Mouse (Mus musculus): Measurements from ENCODE around the gene Irf2. TPM values are rescaled to one million over a fixed set of nuclear protein-coding genes. Genes with fewer than 3 reads are reported as not detected.

Irf2 gene
- polyA plus RNA-seq, 1 experiment from 2014 or later, result 10.6 TPM

DNA sequence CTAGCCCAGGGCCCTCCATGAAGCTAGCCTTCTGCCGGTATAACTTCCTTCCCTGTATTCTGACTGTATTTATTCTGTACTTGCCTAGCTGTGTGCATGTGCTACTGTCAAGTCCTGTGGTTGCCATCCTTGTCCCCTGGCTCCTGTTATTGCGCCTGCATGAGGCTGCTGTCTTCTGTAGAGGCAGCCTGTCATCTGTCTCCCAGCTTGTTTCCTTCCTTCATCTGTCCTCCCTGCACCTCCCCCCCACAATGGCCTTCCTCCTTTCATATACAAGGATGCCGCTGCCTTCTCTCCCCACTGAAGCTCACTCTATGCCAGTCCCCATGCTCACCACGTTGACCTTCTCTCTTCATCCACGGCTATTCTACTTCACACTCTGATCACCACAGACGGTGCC, 33.3 kb downstream of the Irf2 start:
- Histone ChIP-seq H3K9me3 (replicated peaks; ENCODE audit: control insufficient read depth, low read length) (no peaks in the 10 kb centered on the region), H3K4me2 (ENCODE audit: low read depth, low read length) (no peak overlapping the region), H3K27me3 (ENCODE audit: control insufficient read depth, insufficient read depth, low read depth, low read length) (no peaks in the 10 kb centered on the region), H3K36me3 (ENCODE audit: control insufficient read depth, insufficient read depth) (no peaks in the 10 kb centered on the region), H3K4me3 (ENCODE audit: low read depth, low read length) (no peak overlapping the region), H3K27ac (ENCODE audit: low read length) (no peak overlapping the region), H3K9ac (ENCODE audit: low read depth, low read length) (no peak overlapping the region), H3K4me1 (ENCODE audit: control insufficient read depth, low read depth, low read length) (peaks cover 7% of the 10 kb centered on the region; the same call in 1 of the 2 replicates)
- 40% methylated on average over 6 of the region's 6 CpGs for WGBS (ENCODE audit: insufficient replicate concordance)
- ATAC-seq (ENCODE audit: low read depth), result no peak

DNA sequence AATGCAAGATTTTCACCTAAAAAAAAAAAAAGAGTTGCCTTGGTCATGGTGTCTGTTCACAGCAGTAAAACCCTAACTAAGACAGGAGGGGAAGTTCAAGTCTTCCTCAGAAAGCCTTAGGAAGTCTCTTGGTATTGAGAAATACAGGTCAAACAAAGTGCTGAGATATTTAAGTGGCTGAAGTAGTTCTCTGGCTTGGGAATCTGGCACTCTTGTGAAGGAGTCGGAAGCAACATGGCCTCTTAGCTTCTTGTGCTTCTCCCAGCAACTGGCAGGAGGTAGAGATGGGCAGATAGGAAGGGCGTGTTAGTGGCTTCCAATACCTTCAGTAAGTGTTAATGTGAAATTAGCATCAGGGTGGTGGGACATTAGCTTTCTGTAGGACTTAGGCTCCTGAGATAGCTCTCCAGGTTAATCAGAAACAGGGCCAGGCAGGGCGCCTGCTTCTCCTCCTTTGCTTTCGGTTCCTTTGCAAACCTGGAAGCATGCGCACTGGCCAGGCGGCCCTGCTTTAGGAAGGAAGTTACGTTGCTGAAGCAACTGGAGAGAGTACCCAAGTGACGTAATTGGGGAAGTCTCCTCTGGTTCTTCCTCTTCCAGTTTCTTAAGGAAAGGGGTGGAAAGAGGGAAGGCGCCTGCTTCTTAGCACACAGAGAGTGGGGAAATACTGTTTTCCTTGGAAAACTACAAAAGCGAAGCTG, 38.4 kb downstream of the Irf2 start:
- H3K27me3 ChIP-seq (ENCODE audit: control insufficient read depth, insufficient read depth, low read depth, low read length), result no peaks in the 10 kb centered on the region
- H3K36me3 ChIP-seq (ENCODE audit: control insufficient read depth, insufficient read depth), result no peaks in the 10 kb centered on the region; the same call in 1 of the 2 replicates
- H3K4me3 ChIP-seq (ENCODE audit: low read depth, low read length), result no peak overlapping the region
- no peaks in the 10 kb centered on the region for H3K4me1 ChIP-seq (ENCODE audit: control insufficient read depth, low read depth, low read length)
- no peak for ATAC-seq (ENCODE audit: low read depth)
- H3K9me3 ChIP-seq (replicated peaks; ENCODE audit: control insufficient read depth, low read length), result no peaks in the 10 kb centered on the region
- H3K4me2 ChIP-seq (ENCODE audit: low read depth, low read length), result no peak overlapping the region
- H3K27ac ChIP-seq (ENCODE audit: low read length), result no peak overlapping the region
- 71% methylated on average over 10 of the region's 10 CpGs for WGBS (ENCODE audit: insufficient replicate concordance)
- no peak overlapping the region for H3K9ac ChIP-seq (ENCODE audit: low read depth, low read length)

DNA sequence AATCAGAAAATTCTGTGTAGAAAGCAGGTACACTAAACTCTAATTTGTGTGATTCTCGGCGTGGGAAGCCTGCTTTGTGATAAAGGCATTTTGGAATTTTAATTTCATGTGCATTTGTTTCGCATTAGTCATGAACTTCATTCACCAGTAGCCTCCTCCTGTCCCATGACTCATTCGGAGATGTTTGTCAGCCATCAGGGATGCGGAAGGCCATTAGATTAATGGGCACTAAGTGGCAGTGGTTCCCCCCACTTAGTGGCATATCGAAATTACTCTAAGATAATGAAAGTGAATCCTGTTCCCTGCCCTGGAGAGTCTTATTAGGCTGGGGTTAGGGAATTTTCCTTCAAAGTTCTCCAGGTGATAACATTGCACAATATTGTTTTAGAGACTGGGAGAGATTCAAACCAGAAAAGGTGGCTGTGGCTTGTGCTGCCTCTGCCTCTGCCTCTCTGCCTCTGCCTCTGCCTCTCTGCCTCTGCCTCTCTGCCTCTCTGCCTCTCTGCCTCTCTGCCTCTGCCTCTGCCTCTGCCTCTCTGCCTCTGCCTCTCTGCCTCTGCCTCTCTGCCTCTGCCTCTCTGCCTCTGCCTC, 41.6 kb downstream of the Irf2 start:
- Histone ChIP-seq H3K9me3 (replicated peaks; ENCODE audit: control insufficient read depth, low read length) (no peaks in the 10 kb centered on the region), H3K4me3 (ENCODE audit: low read depth, low read length) (no peak overlapping the region), H3K27ac (ENCODE audit: low read length) (no peak overlapping the region), H3K36me3 (ENCODE audit: control insufficient read depth, insufficient read depth) (no peaks in the 10 kb centered on the region; the same call in 1 of the 2 replicates), H3K27me3 (ENCODE audit: control insufficient read depth, insufficient read depth, low read depth, low read length) (no peaks in the 10 kb centered on the region), H3K4me2 (ENCODE audit: low read depth, low read length) (no peak overlapping the region), H3K9ac (ENCODE audit: low read depth, low read length) (no peak overlapping the region), H3K4me1 (ENCODE audit: control insufficient read depth, low read depth, low read length) (peaks cover 8% of the 10 kb centered on the region; the same call in 1 of the 2 replicates)
- no peak for ATAC-seq (ENCODE audit: low read depth)
- 80% methylated on average over 6 of the region's 6 CpGs for WGBS (ENCODE audit: insufficient replicate concordance)

DNA sequence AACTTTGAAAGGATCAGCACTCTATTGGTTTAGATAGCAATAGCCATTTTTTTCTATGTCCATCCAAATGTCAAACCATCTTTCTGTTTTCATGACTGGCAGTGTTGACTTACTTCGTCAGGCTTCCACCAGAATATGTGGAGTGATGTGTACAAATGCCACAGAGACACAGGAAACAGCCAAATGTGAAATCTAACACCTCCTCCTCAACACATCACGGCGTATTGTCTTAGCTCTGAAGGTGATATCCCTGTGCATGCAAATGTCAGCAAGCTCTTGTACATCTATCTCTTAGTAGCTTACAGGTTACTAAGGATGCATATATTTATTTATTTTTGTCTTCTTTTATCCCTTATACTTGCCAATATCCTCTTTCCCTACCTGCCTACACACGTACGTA, 42.7 kb downstream of the Irf2 start:
- no peak for ATAC-seq (ENCODE audit: low read depth)
- Histone ChIP-seq H3K27ac (ENCODE audit: low read length) (no peak overlapping the region), H3K4me1 (ENCODE audit: control insufficient read depth, low read depth, low read length) (peaks cover 8% of the 10 kb centered on the region), H3K9ac (ENCODE audit: low read depth, low read length) (no peak overlapping the region), H3K4me3 (ENCODE audit: low read depth, low read length) (no peak overlapping the region), H3K9me3 (replicated peaks; ENCODE audit: control insufficient read depth, low read length) (no peaks in the 10 kb centered on the region), H3K4me2 (ENCODE audit: low read depth, low read length) (no peak overlapping the region), H3K27me3 (ENCODE audit: control insufficient read depth, insufficient read depth, low read depth, low read length) (no peaks in the 10 kb centered on the region), H3K36me3 (ENCODE audit: control insufficient read depth, insufficient read depth) (no peaks in the 10 kb centered on the region; the same call in 1 of the 2 replicates)
- 83% methylated on average over 5 of the region's 5 CpGs for WGBS (ENCODE audit: insufficient replicate concordance)

DNA sequence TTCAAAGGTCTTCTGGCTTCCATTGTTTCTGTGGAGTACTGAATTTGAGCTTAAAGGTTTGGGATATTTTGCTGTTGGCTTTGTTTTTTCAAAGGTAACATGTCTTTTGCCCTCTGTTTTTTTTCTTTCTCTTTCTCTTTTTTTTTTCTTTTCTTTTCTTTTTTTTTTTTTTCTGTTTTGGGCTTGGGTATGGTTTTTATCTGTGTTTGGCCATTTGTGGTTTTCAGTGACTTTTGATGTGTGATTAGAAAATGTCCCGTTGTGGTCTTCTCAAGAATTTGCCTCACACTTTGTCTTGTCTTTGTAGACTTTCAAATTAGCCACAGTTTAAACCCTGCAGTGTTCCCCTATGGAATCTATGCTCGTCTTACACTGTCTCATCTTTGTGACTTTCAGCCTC, 45.5 kb downstream of the Irf2 start:
- Histone ChIP-seq H3K4me2 (ENCODE audit: low read depth, low read length) (no peak overlapping the region), H3K4me1 (ENCODE audit: control insufficient read depth, low read depth, low read length) (peaks cover 28% of the 10 kb centered on the region)
- no peak for ATAC-seq (ENCODE audit: low read depth)

DNA sequence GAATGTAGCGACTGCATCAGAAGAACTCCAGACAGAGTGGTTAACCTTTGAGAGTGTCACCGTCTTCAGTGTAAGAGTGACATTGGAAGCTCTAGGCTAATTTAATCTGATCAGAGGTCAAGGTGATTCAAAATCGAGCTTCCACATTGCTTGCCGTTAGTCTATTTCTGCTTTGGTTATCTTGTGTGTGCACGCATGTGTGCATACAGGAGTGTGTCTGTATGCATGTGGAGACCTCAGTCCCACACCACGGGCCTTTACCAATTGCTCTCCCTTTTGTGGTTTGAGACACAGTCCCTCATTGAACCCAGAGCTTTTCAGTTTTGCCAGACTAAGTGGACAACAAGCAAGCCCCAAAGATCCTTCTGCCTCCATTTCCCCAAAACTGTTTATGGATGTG, 46.4 kb downstream of the Irf2 start:
- no peaks in the 10 kb centered on the region for H3K9me3 ChIP-seq (replicated peaks; ENCODE audit: control insufficient read depth, low read length)
- no peak overlapping the region for H3K4me2 ChIP-seq (ENCODE audit: low read depth, low read length)
- H3K4me3 ChIP-seq (ENCODE audit: low read depth, low read length), result no peak overlapping the region
- no peak overlapping the region for H3K9ac ChIP-seq (ENCODE audit: low read depth, low read length)
- no peaks in the 10 kb centered on the region for H3K36me3 ChIP-seq (ENCODE audit: control insufficient read depth, insufficient read depth)
- peak; percentile 49; the same call in 1 of the 2 replicates for ATAC-seq (ENCODE audit: low read depth)
- peaks cover 35% of the 10 kb centered on the region for H3K4me1 ChIP-seq (ENCODE audit: control insufficient read depth, low read depth, low read length)
- 25% methylated on average over 6 of the region's 6 CpGs for WGBS (ENCODE audit: insufficient replicate concordance)
- H3K27ac ChIP-seq (ENCODE audit: low read length), result no peak overlapping the region
- H3K27me3 ChIP-seq (ENCODE audit: control insufficient read depth, insufficient read depth, low read depth, low read length), result no peaks in the 10 kb centered on the region

More for the DNA sequence above, 45.5 kb downstream of the Irf2 start:
- Histone ChIP-seq H3K27ac (ENCODE audit: low read length) (no peak overlapping the region), H3K9me3 (replicated peaks; ENCODE audit: control insufficient read depth, low read length) (no peaks in the 10 kb centered on the region), H3K4me3 (ENCODE audit: low read depth, low read length) (no peak overlapping the region), H3K9ac (ENCODE audit: low read depth, low read length) (no peak overlapping the region), H3K27me3 (ENCODE audit: control insufficient read depth, insufficient read depth, low read depth, low read length) (no peaks in the 10 kb centered on the region), H3K36me3 (ENCODE audit: control insufficient read depth, insufficient read depth) (no peaks in the 10 kb centered on the region)
- WGBS (ENCODE audit: insufficient replicate concordance), result 18% methylated on average over 2 of the region's 2 CpGs

DNA sequence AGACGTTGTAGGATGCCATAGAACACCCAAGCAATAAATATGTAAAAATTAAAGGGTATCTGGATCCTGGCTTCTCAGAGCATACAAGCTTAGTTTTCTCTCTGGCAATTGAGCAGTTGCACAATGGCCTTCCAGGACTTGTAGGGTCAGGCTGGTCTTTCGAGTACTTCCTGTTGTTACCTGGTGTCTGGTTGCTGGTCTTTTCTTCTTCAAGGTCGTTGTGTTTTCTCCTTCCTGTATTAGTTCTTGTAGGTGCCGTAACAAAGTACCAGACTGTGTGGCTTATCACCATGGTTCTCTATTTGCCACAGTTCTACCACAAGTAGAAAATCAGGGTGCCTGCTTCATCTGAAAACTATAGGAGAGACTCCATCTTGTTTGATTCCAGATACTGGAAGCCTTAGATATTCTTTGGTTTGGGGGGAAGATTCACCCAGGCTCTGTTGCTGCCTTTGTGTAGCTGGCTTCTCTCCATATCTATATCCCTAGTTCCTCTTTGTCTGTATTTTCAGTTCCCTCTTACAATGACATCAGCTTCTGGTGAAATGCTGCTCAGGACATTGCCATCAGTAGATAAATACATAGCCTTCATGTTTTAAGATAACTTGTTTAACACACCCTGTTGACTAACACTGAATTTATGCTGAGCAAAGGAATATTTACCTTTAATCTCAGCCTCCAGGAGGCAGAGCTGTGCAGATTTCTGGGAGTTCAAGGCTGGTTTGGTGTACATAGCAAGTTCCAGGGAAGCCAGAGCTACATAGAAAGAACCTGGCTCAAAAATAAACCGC, 49.8 kb downstream of the Irf2 start:
- WGBS (ENCODE audit: insufficient replicate concordance), result 35% methylated on average over 5 of the region's 5 CpGs
- Histone ChIP-seq H3K27ac (ENCODE audit: low read length) (peak overlapping the region; percentile 67), H3K9me3 (replicated peaks; ENCODE audit: control insufficient read depth, low read length) (no peaks in the 10 kb centered on the region), H3K9ac (ENCODE audit: low read depth, low read length) (no peak overlapping the region), H3K4me2 (ENCODE audit: low read depth, low read length) (no peak overlapping the region), H3K4me3 (ENCODE audit: low read depth, low read length) (no peak overlapping the region), H3K4me1 (ENCODE audit: control insufficient read depth, low read depth, low read length) (peaks cover 54% of the 10 kb centered on the region), H3K27me3 (ENCODE audit: control insufficient read depth, insufficient read depth, low read depth, low read length) (no peaks in the 10 kb centered on the region), H3K36me3 (ENCODE audit: control insufficient read depth, insufficient read depth) (no peaks in the 10 kb centered on the region)
- peak; percentile 52; the same call in 1 of the 2 replicates for ATAC-seq (ENCODE audit: low read depth)

DNA sequence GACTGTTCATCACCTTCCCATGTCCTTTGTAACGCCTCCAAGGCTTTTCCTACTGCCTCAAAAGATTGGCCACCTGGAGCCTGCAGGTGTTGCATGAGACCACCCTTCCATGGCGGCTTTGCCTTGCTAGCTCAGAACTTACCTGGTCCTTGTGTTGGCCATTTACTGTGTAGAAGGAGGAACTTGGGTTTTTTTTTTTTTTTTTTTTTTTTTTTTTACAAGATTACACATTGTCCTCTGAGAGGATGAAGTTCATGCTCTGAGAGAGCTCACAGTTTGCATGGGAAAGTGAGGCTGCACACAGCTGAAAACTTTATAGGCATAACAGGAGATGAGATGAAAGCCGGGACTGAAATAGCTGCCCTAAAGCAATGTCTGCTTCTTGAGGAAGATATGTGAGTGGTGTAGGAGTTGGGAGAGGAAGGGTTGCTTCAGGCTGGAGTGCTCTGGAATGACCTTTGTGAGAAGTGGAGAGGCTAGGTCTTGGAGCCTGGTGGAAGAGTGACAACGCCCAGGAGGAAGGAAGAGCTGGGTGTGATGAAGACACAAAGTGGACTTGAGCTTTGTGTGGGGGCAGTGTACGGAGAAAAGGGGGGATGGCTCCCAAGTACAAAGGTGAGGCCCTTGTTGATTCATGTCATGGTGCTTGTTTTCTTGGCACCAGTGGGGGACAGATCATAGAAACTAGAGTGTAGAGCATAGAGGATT, 52.3 kb downstream of the Irf2 start:
- Histone ChIP-seq H3K9me3 (replicated peaks; ENCODE audit: control insufficient read depth, low read length) (no peaks in the 10 kb centered on the region), H3K27me3 (ENCODE audit: control insufficient read depth, insufficient read depth, low read depth, low read length) (no peaks in the 10 kb centered on the region), H3K27ac (ENCODE audit: low read length) (peak overlapping the region; percentile 34; the same call in 1 of the 2 replicates), H3K9ac (ENCODE audit: low read depth, low read length) (no peak overlapping the region), H3K4me1 (ENCODE audit: control insufficient read depth, low read depth, low read length) (peaks cover 45% of the 10 kb centered on the region), H3K4me2 (ENCODE audit: low read depth, low read length) (no peak overlapping the region), H3K4me3 (ENCODE audit: low read depth, low read length) (no peak overlapping the region), H3K36me3 (ENCODE audit: control insufficient read depth, insufficient read depth) (no peaks in the 10 kb centered on the region; the same call in 1 of the 2 replicates)
- 62% methylated on average over 5 of the region's 5 CpGs for WGBS (ENCODE audit: insufficient replicate concordance)
- ATAC-seq (ENCODE audit: low read depth), result no peak
